In genomic region chr10:80702536-80703390, GRCm38 (mm10) we compare ENCODE assay signal across 7 mouse cellular contexts. TPM values are rescaled to one million over a fixed set of nuclear protein-coding genes. Genes with fewer than 3 reads are reported as not detected.
DNase-seq lines count a peak whose midpoint lies in the region; ATAC-seq lines count a peak whose summit lies in the region.

No protein-coding gene starts in this region.

- peak overlapping the region; percentile 59 for H3K9ac ChIP-seq in midbrain, embryonic 13.5 days (replicated peaks)

- WGBS in limb, embryonic 10.5 days = 3% methylated on average over 47 of the region's 47 CpGs
- 2% methylated on average over 47 of the region's 47 CpGs for WGBS in midbrain, embryonic 13.5 days

- peaks cover 38% of the 10 kb centered on the region for H3K36me3 ChIP-seq in limb, embryonic 10.5 days
- H3K36me3 ChIP-seq in midbrain, embryonic 13.5 days = peaks cover 24% of the 10 kb centered on the region

- H3K4me2 ChIP-seq in midbrain, embryonic 13.5 days (replicated peaks) = peak overlapping the region; percentile 77

- H3K27ac ChIP-seq in limb, embryonic 10.5 days = peak overlapping the region; percentile 87
- peak overlapping the region; percentile 89 for H3K27ac ChIP-seq in midbrain, embryonic 13.5 days

- H3K4me3 ChIP-seq in limb, embryonic 10.5 days = peak overlapping the region; percentile 66
- peak overlapping the region; percentile 71 for H3K4me3 ChIP-seq in midbrain, embryonic 13.5 days (replicated peaks)

- H3K4me1 ChIP-seq in limb, embryonic 10.5 days = peaks cover 45% of the 10 kb centered on the region
- H3K4me1 ChIP-seq in midbrain, embryonic 13.5 days (replicated peaks) = peaks cover 44% of the 10 kb centered on the region

- no peaks in the 10 kb centered on the region for H3K27me3 ChIP-seq in limb, embryonic 10.5 days (ENCODE audit: low read depth, poor library complexity, severe bottlenecking)
- H3K27me3 ChIP-seq in midbrain, embryonic 13.5 days = no peaks in the 10 kb centered on the region

- H3K9me3 ChIP-seq in limb, embryonic 10.5 days (replicated peaks) = no peaks in the 10 kb centered on the region
- H3K9me3 ChIP-seq in midbrain, embryonic 13.5 days = no peaks in the 10 kb centered on the region

- ATAC-seq in granulocyte monocyte progenitor cell, adult 5-6 weeks (replicated peaks; ENCODE audit: poor library complexity, severe bottlenecking) = peak; percentile 66
- peak; percentile 87 for ATAC-seq in midbrain, embryonic 13.5 days

- DNase-seq in adrenal gland, adult 8-10 months = peak; percentile 95
- DNase-seq in embryo, embryonic 9.5 days (ENCODE audit: extremely low spot score) = peak; percentile 94
- peak; percentile 98 for DNase-seq in kidney, adult 11 months
- peak; percentile 95 for DNase-seq in limb, embryonic 10.5 days (ENCODE audit: low spot score)
- DNase-seq in spleen, adult 12 weeks (ENCODE audit: low spot score) = peak; percentile 93

RNA-seq across cellular contexts. Expression of gene Izumo4, which starts 0.8 kb away (rescaled TPM):
- 10 to 100 TPM; 19.3 to 46.2 (median 33.3) TPM for total RNA-seq in adrenal gland, adult 8-10 months (2022)
- 9.0 and 17.3 TPM in 2 replicates for total RNA-seq in granulocyte monocyte progenitor cell, adult 5-6 weeks (2014; fragmentation: Nextera tagmentation)
- 7.1 and 7.8 TPM in 2 replicates for total RNA-seq in granulocyte monocyte progenitor cell, adult 5-6 weeks (2017)
- 8.6 and 10.8 TPM in 2 replicates for polyA plus RNA-seq in limb, embryonic 10.5 days (2016; fragmentation: Nextera tagmentation; extraction: Ambion mirVana)
- polyA plus RNA-seq in midbrain, embryonic 13.5 days (2015; fragmentation: Nextera tagmentation; extraction: Ambion mirVana) = 37.8 and 39.2 TPM in 2 replicates

RNA-seq across cellular contexts. Expression of gene Mob3a, which starts 1.0 kb away (rescaled TPM):
- 10 to 100 TPM; 16.2 to 33.5 (median 25.7) TPM for total RNA-seq in adrenal gland, adult 8-10 months (2022)
- 34.1 and 37.2 TPM in 2 replicates for total RNA-seq in granulocyte monocyte progenitor cell, adult 5-6 weeks (2014; fragmentation: Nextera tagmentation)
- 34.2 and 59.8 TPM in 2 replicates for total RNA-seq in granulocyte monocyte progenitor cell, adult 5-6 weeks (2017)
- 48.2 and 54.7 TPM in 2 replicates for polyA plus RNA-seq in limb, embryonic 10.5 days (2016; fragmentation: Nextera tagmentation; extraction: Ambion mirVana)
- polyA plus RNA-seq in midbrain, embryonic 13.5 days (2015; fragmentation: Nextera tagmentation; extraction: Ambion mirVana) = 58.3 and 58.5 TPM in 2 replicates

RNA-seq across cellular contexts. Expression of gene Mknk2, which starts 24.9 kb away (rescaled TPM):
- total RNA-seq in adrenal gland, adult 8-10 months (2022) = 100 to 1,000 TPM; 106 to 157 (median 123) TPM
- 49.2 and 63.3 TPM in 2 replicates for total RNA-seq in granulocyte monocyte progenitor cell, adult 5-6 weeks (2014; fragmentation: Nextera tagmentation)
- total RNA-seq in granulocyte monocyte progenitor cell, adult 5-6 weeks (2017) = 37.7 and 58.0 TPM in 2 replicates
- 137 and 153 TPM in 2 replicates for polyA plus RNA-seq in limb, embryonic 10.5 days (2016; fragmentation: Nextera tagmentation; extraction: Ambion mirVana)
- polyA plus RNA-seq in midbrain, embryonic 13.5 days (2015; fragmentation: Nextera tagmentation; extraction: Ambion mirVana) = 49.6 and 60.1 TPM in 2 replicates

RNA-seq across cellular contexts. Expression of gene Ap3d1, which starts 39.3 kb away (rescaled TPM):
- 100 to 1,000 TPM in 2 of 4 experiments, 10 to 100 TPM in 2; 91.8 to 136 (median 113) TPM for total RNA-seq in adrenal gland, adult 8-10 months (2022)
- 43.2 and 47.8 TPM in 2 replicates for total RNA-seq in granulocyte monocyte progenitor cell, adult 5-6 weeks (2014; fragmentation: Nextera tagmentation)
- total RNA-seq in granulocyte monocyte progenitor cell, adult 5-6 weeks (2017) = 34.5 and 42.2 TPM in 2 replicates
- 54.6 and 60.6 TPM in 2 replicates for polyA plus RNA-seq in limb, embryonic 10.5 days (2016; fragmentation: Nextera tagmentation; extraction: Ambion mirVana)
- 94.5 and 96.3 TPM in 2 replicates for polyA plus RNA-seq in midbrain, embryonic 13.5 days (2015; fragmentation: Nextera tagmentation; extraction: Ambion mirVana)

RNA-seq across cellular contexts. Expression of gene Btbd2, which starts 45.9 kb away (rescaled TPM):
- 10 to 100 TPM; 63.4 to 94.6 (median 79.1) TPM for total RNA-seq in adrenal gland, adult 8-10 months (2022)
- total RNA-seq in granulocyte monocyte progenitor cell, adult 5-6 weeks (2014; fragmentation: Nextera tagmentation) = 26.1 and 34.6 TPM in 2 replicates
- 13.3 and 34.8 TPM in 2 replicates for total RNA-seq in granulocyte monocyte progenitor cell, adult 5-6 weeks (2017)
- 84.9 and 98.6 TPM in 2 replicates for polyA plus RNA-seq in limb, embryonic 10.5 days (2016; fragmentation: Nextera tagmentation; extraction: Ambion mirVana)
- 60.9 and 80.6 TPM in 2 replicates for polyA plus RNA-seq in midbrain, embryonic 13.5 days (2015; fragmentation: Nextera tagmentation; extraction: Ambion mirVana)

Comparison
In these comparisons a context has a peak if more than half of its experiments do, and no peak if none do; other contexts are left out.
1. Peak in every context shown above with its lines: DNase-seq, ATAC-seq, H3K4me3 ChIP-seq and H3K27ac ChIP-seq.